Comparison of ENCODE assay signal across 8 mouse cellular contexts in genomic region chr14:118937533-118938492, GRCm38 (mm10). TPM values are rescaled to one million over a fixed set of nuclear protein-coding genes. Genes with fewer than 3 reads are reported as not detected.
DNase-seq lines count a peak whose midpoint lies in the region; ATAC-seq and TF ChIP-seq lines count a peak whose summit lies in the region.

Gene Dnajc3 (plus strand): TSS chr14:118937976.

- no peaks in the 10 kb centered on the region for H3K36me3 ChIP-seq in heart, embryonic 12.5 days
- H3K36me3 ChIP-seq in kidney, postnatal 0 days (ENCODE audit: insufficient read depth, low read length): no peaks in the 10 kb centered on the region
- no peaks in the 10 kb centered on the region for H3K36me3 ChIP-seq in liver, embryonic 11.5 days (ENCODE audit: control insufficient read depth, insufficient read depth, low read length)
- H3K36me3 ChIP-seq in stomach, embryonic 14.5 days (ENCODE audit: control insufficient read depth, insufficient read depth, low read length): no peaks in the 10 kb centered on the region

- H3K27ac ChIP-seq in heart, embryonic 12.5 days (ENCODE audit: poor library complexity, severe bottlenecking): peak within 1 kb of the TSS; percentile 88
- peak within 1 kb of the TSS; percentile 95 for H3K27ac ChIP-seq in kidney, postnatal 0 days
- peak within 1 kb of the TSS; percentile 81 for H3K27ac ChIP-seq in liver, embryonic 11.5 days (ENCODE audit: low read depth, low read length)
- peak within 1 kb of the TSS; percentile 89 for H3K27ac ChIP-seq in stomach, embryonic 14.5 days (ENCODE audit: low read length)

- TF ChIP-seq CTCF in kidney, postnatal 0 days (IDR thresholded peaks at IDR 0.05; ENCODE audit: low read depth): no peak

- ATAC-seq in erythroid progenitor cell, adult 5-6 weeks (replicated peaks; ENCODE audit: low FRiP score, poor library complexity, severe bottlenecking): peak; percentile 98
- peak; percentile 100 for ATAC-seq in heart, embryonic 12.5 days (ENCODE audit: insufficient number of reproducible peaks, low FRiP score)
- ATAC-seq in kidney, postnatal 0 days (replicated peaks; ENCODE audit: low FRiP score, low read depth): peak; percentile 100
- peak; percentile 99 for ATAC-seq in liver, embryonic 11.5 days (replicated peaks; ENCODE audit: low FRiP score)
- ATAC-seq in stomach, embryonic 14.5 days (ENCODE audit: insufficient number of reproducible peaks, insufficient read depth, low FRiP score, low read depth): peak; percentile 100

- peak; percentile 98 for DNase-seq in CD4-positive helper T cell, adult 2 months (ENCODE audit: low read depth, low spot score)
- peak; percentile 95 for DNase-seq in brain, embryonic 18.5 days (ENCODE audit: low read depth, low spot score)
- DNase-seq in kidney, postnatal 0 days (ENCODE audit: low spot score): peak; percentile 99
- DNase-seq in liver, embryonic 11.5 days (ENCODE audit: low spot score): peak; percentile 99
- DNase-seq in naive thymus-derived CD4-positive, alpha-beta T cell, adult 2 months (ENCODE audit: low read depth): peak; percentile 97

- no peaks in the 10 kb centered on the region for H3K27me3 ChIP-seq in heart, embryonic 12.5 days (replicated peaks)
- H3K27me3 ChIP-seq in kidney, postnatal 0 days (ENCODE audit: insufficient read depth, low read length): no peaks in the 10 kb centered on the region
- no peaks in the 10 kb centered on the region for H3K27me3 ChIP-seq in liver, embryonic 11.5 days (replicated peaks; ENCODE audit: control insufficient read depth, insufficient read depth, low read length)
- no peaks in the 10 kb centered on the region for H3K27me3 ChIP-seq in stomach, embryonic 14.5 days (ENCODE audit: control insufficient read depth, insufficient read depth, low read length)

- H3K4me3 ChIP-seq in heart, embryonic 12.5 days: peak within 1 kb of the TSS; percentile 96
- H3K4me3 ChIP-seq in kidney, postnatal 0 days (replicated peaks; ENCODE audit: low read depth, low read length): peak within 1 kb of the TSS; percentile 98
- peak within 1 kb of the TSS; percentile 83 for H3K4me3 ChIP-seq in liver, embryonic 11.5 days (ENCODE audit: low read depth, low read length)
- peak within 1 kb of the TSS; percentile 100 for H3K4me3 ChIP-seq in stomach, embryonic 14.5 days (ENCODE audit: low read depth, low read length)

- H3K4me1 ChIP-seq in heart, embryonic 12.5 days (replicated peaks): peaks cover 35% of the 10 kb centered on the region
- peaks cover 12% of the 10 kb centered on the region for H3K4me1 ChIP-seq in kidney, postnatal 0 days (replicated peaks; ENCODE audit: insufficient read depth, low read length)
- H3K4me1 ChIP-seq in liver, embryonic 11.5 days (replicated peaks; ENCODE audit: control insufficient read depth, insufficient read depth, low read length): peaks cover 23% of the 10 kb centered on the region
- peaks cover 17% of the 10 kb centered on the region for H3K4me1 ChIP-seq in stomach, embryonic 14.5 days (ENCODE audit: control insufficient read depth, insufficient read depth, low read length)

- H3K9ac ChIP-seq in heart, embryonic 12.5 days: peak within 1 kb of the TSS; percentile 97
- peak within 1 kb of the TSS; percentile 99 for H3K9ac ChIP-seq in kidney, postnatal 0 days (ENCODE audit: low read depth, low read length)
- peak within 1 kb of the TSS; percentile 85 for H3K9ac ChIP-seq in liver, embryonic 11.5 days (ENCODE audit: low read depth, low read length)
- peak within 1 kb of the TSS; percentile 98 for H3K9ac ChIP-seq in stomach, embryonic 14.5 days (replicated peaks; ENCODE audit: low read depth, low read length)

- no peaks in the 10 kb centered on the region for H3K9me3 ChIP-seq in heart, embryonic 12.5 days (replicated peaks)
- no peaks in the 10 kb centered on the region for H3K9me3 ChIP-seq in kidney, postnatal 0 days (replicated peaks; ENCODE audit: low read length)
- no peaks in the 10 kb centered on the region for H3K9me3 ChIP-seq in liver, embryonic 11.5 days (ENCODE audit: control insufficient read depth, low read length)
- no peaks in the 10 kb centered on the region for H3K9me3 ChIP-seq in stomach, embryonic 14.5 days (ENCODE audit: control insufficient read depth, low read depth, low read length)

- peak within 1 kb of the TSS; percentile 76 for H3K4me2 ChIP-seq in heart, embryonic 12.5 days
- peak within 1 kb of the TSS; percentile 88 for H3K4me2 ChIP-seq in kidney, postnatal 0 days (ENCODE audit: low read length)
- H3K4me2 ChIP-seq in liver, embryonic 11.5 days: peak within 1 kb of the TSS; percentile 74
- H3K4me2 ChIP-seq in stomach, embryonic 14.5 days (replicated peaks; ENCODE audit: low read depth, low read length): peak within 1 kb of the TSS; percentile 70

- under 1% methylated on average over 124 of the region's 124 CpGs for WGBS in heart, embryonic 12.5 days
- under 1% methylated on average over 104 of the region's 124 CpGs for WGBS in kidney, postnatal 0 days
- under 1% methylated on average over 123 of the region's 124 CpGs for WGBS in liver, embryonic 11.5 days
- WGBS in stomach, embryonic 14.5 days: under 1% methylated on average over 107 of the region's 124 CpGs

RNA-seq across cellular contexts. Expression of gene Dnajc3, which starts in this region (rescaled TPM):
- total RNA-seq in erythroid progenitor cell, adult 5-6 weeks (2015; ENCODE audit: low replicate concordance): 20.5 and 32.7 TPM in 2 replicates
- total RNA-seq in erythroid progenitor cell, adult 5-6 weeks (2017; ENCODE audit: low replicate concordance): 27.8 and 51.5 TPM in 2 replicates
- polyA plus RNA-seq in heart, embryonic 12.5 days (2016; fragmentation: Nextera tagmentation; extraction: Ambion mirVana): 32.7 and 33.1 TPM in 2 replicates
- 43.1 and 46.3 TPM in 2 replicates for polyA plus RNA-seq in kidney, postnatal 0 days (2015; fragmentation: Nextera tagmentation; extraction: Ambion mirVana)
- 53.7 and 54.7 TPM in 2 replicates for polyA plus RNA-seq in liver, embryonic 11.5 days (2014; fragmentation: Nextera tagmentation; extraction: Ambion mirVana)
- 35.7 and 43.9 TPM in 2 replicates for polyA plus RNA-seq in stomach, embryonic 14.5 days (2014; fragmentation: Nextera tagmentation; extraction: Ambion mirVana)

Comparison
In these comparisons a context has a peak if more than half of its experiments do, and no peak if none do; other contexts are left out.
1. Peak in every context shown above with its lines: DNase-seq, ATAC-seq, H3K4me3 ChIP-seq and H3K27ac ChIP-seq.